Mouse (Mus musculus) cerebellum, postnatal 10 days (tissue): ENCODE measurements around the gene Iqck.

Source experiments
- DNase-seq, 2 experiments: peaks; one replicate each; pipeline ENCODE4 v3.0.0; 2021; ENCODE audit warnings: mixed read lengths in 2 of 2

Iqck gene

GRCm38 (mm10) chr7:118855171-118855876 is at the start of gene Iqck:
Gene Iqck, plus strand, starts transcription at chr7:118855752.
- DNase-seq: peak; percentile 97

- DNase-seq: no peak
Observed at GRCm38 (mm10) chr7:118806631-118807411, 48.7 kb upstream of the Iqck start.

GRCm38 (mm10) chr7:118807899-118808298 is 47.7 kb upstream of the Iqck start:
- DNase-seq: peak; percentile 24 to 31

GRCm38 (mm10) chr7:118811407-118812106 is 44.0 kb upstream of the Iqck start:
- DNase-seq: no peak

GRCm38 (mm10) chr7:118813592-118813991 is 42.0 kb upstream of the Iqck start:
- no peak for DNase-seq

GRCm38 (mm10) chr7:118816275-118816674 is 39.3 kb upstream of the Iqck start:
- no peak for DNase-seq

- no peak for DNase-seq
Observed at GRCm38 (mm10) chr7:118817741-118818140, 37.8 kb upstream of the Iqck start.

GRCm38 (mm10) chr7:118819666-118820065 is 35.9 kb upstream of the Iqck start:
- no peak for DNase-seq

- DNase-seq: no peak
Observed at GRCm38 (mm10) chr7:118821356-118821755, 34.2 kb upstream of the Iqck start.

- no peak for DNase-seq
Observed at GRCm38 (mm10) chr7:118821887-118822556, 33.5 kb upstream of the Iqck start.

- no peak for DNase-seq
Observed at GRCm38 (mm10) chr7:118824451-118824850, 31.1 kb upstream of the Iqck start.

- no peak for DNase-seq
Observed at GRCm38 (mm10) chr7:118827975-118828416, 27.6 kb upstream of the Iqck start.

GRCm38 (mm10) chr7:118837901-118838300 is 17.7 kb upstream of the Iqck start:
- peak; percentile 59 to 73 for DNase-seq

- DNase-seq: peak; percentile 83 to 90
Observed at GRCm38 (mm10) chr7:118841030-118841745, 14.4 kb upstream of the Iqck start.

- peak; percentile 44 to 48 for DNase-seq
Observed at GRCm38 (mm10) chr7:118841796-118842195, 13.8 kb upstream of the Iqck start.

GRCm38 (mm10) chr7:118842938-118843337 is 12.6 kb upstream of the Iqck start:
- no peak for DNase-seq

GRCm38 (mm10) chr7:118845141-118845540 is 10.4 kb upstream of the Iqck start:
- DNase-seq: peak; percentile 40 to 53

GRCm38 (mm10) chr7:118846329-118846728 is 9.2 kb upstream of the Iqck start:
- DNase-seq: no peak

GRCm38 (mm10) chr7:118848796-118849195 is 6.8 kb upstream of the Iqck start:
- DNase-seq: no peak

GRCm38 (mm10) chr7:118849543-118850250 is 5.9 kb upstream of the Iqck start:
- no peak for DNase-seq

GRCm38 (mm10) chr7:118850676-118851290 is 4.8 kb upstream of the Iqck start:
- DNase-seq: peak; percentile 37 to 38
